Mouse (Mus musculus): ENCODE results near the gene Itpk1.

The Itpk1 gene

DNA sequence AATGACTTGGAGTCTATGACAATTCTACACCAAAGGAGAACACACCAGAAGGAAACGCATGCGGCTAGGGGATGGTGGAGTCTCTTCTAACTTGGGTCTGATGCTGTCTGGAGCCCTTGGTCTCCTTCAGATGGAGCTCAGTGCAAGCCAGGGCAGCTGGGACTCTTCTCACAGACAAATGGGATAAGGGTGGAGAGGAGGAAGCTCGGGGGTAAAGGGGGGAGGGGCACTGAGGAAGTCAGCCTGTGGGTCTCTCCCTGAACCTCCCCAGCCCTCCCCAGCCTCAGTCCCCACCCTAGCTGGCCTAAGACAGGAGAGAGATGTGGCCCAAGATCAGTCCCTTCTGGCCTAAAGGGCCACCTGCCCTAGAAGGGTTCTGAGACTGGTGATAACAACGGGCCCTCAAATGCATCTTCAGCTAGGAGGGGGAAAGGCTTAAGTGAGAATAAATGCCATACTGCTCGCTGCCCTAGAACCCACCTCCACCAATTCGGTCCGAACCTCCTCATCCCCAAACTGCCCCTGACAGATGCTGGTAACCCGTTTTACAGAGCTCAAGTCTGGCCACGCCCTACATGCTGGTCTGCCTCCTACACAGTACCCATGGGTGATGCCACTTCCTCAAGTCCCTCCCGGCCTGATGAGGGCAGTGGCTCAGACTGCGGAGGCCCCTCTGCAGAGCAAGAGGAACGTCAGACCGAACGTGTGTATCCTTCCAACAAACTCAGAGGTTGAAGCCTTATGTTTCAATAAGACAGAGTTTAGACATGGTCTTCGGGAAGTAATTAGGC, 14.8 kb downstream of the Itpk1 start:
- peak; percentile 54 to 60 for DNase-seq

DNA sequence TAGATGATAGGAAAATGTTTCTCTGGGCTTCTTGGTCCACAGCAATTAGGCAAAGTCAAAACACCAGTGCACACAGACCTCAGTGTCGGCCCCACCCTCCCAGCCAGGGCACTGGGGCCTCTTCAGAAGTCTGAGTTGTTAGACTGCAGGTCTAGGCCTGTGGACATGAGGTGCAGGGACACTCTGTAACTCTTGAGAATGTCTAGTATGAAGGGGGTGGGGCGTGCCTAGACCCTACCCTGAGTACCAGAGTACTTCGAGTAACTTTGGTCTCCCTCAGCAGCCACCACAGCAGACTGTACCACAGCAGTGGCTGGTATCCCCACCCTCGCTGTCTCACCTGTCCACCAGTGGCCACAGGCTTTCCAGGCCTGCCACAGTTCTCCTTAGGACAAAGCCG, 18.4 kb downstream of the Itpk1 start:
- no peak for DNase-seq

DNA sequence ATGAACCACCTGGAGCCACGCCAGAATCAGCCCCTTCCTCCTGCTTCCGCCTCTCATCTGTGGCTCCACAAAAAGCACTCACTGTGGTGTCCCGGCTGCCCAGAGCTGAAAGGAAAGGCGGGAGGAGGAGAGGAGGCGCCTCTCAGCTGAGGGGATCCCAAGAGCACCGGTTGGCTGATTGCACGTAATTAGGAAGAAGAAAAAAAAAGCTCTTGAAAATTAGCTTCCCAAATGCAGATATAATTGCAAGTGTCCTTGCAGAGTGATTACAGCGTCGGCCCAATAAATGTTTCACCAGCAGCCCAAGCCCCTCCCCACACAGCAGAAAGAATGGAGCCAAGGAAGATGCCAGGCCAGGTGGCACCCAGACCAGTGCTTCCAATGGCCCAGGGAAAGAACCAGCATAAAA, 19.2 kb downstream of the Itpk1 start:
- no peak for DNase-seq

DNA sequence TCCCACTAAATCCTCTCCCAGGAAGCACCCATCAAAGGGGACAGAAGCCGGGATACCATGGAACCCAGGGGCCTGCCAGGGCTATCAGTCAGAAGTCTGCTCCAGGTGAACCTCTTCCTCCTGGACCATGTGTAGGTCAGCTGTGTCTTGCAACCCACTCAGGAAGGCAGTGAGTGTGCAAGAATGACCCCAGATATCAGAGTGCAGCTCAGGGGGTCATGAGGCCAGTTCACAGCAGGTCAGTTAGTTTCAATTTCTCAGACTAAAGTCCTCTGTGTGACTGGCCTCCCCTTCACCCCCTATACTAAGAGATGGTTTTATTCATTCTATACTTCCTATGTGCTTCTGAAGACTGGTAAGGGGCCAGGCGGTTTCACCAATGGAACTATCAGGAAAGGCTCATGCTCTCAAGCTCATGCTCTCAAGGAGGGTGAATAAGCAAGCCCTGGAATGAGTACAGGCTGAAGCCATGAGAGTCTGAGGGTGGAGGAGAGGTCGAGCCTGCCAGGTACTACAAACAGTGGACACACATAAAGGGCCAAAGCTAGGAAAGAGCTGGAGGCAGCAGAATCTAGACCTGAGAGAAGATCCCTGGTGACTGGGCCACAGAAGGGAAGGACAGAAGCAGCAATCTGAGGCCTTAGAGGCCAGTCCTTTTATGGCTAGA, 19.9 kb downstream of the Itpk1 start:
- no peak for DNase-seq

DNA sequence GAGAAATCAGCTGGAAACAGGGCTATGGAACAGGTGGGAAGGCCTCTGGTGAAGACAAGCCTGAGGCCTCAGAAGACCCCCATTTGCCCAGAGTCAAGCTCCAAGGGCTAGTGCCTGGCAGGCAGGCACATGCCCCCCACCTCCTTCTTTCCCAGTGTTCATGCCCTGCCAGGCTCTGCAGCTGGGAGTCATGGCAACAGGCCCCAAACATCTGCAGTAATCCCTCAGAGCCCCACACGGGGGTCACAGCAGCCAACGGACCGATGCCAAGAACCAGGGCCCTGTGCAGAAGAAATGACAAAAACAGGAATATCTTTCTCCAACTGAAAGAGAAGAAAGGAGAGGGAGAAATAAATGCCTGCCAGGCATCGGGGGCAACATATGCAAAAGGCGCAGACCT, 20.8 kb downstream of the Itpk1 start:
- DNase-seq, result no peak

DNA sequence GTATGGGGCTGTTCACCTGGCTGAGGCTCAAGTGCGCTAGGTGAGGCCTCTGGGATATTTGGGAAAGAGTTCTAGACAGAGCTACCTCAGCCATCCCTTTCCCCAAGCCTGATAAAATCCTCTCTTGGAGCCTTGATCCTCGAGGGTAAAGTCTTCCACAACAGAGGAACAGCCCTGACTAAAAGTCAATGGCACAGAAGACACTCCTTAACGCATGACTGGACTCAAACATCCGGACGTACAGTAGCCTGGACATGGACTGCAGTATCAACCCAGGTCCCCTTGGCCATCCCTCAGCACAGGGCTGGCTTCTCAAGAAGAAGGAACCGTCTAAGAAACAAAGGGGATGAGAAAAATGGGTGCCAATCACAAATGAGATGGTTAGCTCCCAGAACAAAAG, 21.3 kb downstream of the Itpk1 start:
- DNase-seq, result no peak

DNA sequence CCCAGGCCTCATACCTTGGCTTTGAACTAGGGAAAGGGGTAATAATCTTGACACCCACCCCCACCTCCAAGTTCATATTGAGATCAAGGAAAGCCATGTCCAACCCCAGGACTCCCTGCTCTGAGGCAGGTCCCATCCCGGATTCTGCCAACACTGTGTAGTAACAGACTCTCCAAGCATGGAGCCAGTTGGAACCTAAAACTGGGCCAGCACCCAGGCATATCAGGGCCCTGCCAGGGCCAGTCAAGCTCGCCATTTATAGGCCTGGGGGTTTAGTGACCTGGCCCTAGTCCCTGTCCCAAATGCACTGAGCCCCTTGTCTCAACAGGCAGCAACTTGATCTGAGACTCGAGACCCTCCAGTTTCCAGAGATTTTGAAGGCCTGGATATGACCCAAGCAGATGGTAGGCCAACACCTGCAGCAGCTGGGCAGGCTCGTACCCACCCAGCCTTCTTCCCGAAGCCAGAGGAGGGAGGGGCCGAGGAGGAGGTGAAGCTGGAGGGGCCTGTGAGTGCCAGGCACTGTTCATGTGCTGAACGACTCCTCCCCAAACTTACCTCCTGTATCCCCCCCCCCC, 21.9 kb downstream of the Itpk1 start:
- DNase-seq, result no peak

DNA sequence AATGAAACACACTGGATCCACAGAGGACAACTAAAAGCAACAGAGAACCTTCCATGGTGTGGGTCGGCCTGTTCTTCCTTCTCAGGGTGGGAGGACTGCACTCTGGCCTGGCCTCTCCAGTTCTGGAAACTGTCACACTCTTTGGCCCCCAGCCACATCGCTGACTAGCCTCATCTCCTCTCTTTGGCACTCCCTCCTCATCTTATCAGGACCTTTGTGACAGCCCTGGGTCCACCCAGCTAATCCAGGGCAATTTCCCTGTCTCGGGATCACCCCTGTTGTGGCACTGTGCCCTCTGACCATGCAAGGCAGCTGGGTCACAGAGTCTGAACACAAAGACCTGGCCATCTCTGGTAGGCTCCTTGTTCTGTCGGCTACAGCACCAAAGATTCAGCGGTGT, 22.6 kb downstream of the Itpk1 start:
- DNase-seq, result no peak

DNA sequence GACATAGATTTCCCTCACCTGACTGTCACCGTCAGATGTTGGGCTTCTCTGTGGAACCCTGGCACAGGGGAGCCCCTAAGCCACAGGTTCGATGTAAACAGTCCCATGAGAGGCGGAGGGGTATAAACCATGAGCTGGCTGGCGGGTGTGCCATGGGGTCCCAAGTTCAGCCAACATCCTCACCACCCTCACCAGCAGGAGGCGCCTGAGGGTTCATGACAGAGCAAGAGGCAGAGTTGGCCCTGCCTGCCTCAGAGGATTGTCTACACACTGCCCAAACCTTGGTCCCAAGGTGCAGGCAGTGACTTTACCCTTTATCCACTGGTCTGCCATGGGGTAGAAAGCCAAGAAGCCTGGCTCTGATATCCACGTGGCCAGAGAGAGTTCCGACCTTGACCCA, 23.1 kb downstream of the Itpk1 start:
- DNase-seq, result peak in 1 of 2 experiments; percentile 50

DNA sequence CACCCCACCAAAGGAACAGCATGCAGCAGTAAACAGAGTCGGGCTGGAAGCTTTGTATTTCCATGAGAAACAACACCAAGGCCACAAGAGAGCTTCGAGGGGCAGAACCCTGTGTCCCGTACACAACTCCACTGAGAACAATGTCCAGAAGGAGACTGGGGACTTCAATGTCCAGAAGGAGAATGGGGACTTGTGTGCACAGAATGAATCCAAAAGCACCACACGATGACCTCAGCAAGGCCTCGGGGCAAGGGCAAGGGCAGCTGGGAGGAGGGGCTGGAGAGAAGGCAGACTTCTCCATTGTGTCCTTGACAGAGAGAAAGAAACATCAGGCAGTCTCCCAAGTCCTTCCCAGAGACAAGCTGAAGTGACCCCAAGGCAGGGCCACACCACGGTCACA, 25.9 kb downstream of the Itpk1 start:
- DNase-seq, result no peak

DNA sequence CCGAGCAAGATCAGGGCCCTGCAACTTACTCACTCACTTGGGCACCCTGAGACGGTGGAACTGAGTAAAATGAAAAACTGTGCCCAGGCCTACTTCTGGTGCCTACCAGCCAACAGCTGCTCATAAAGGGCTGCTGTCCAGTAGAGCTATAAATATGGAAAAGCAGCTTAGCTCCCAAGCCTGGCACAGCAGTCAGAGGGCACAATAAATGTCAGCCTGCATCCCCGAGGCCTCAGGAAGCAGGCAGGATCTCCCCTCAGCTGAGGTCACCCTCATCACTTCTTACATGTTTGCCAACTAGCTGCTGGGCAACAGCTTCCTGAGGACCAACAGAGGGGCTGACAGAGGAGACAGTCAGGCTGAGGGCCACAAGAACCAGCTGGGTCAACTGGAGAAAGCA, 27.6 kb downstream of the Itpk1 start:
- no peak for DNase-seq

DNA sequence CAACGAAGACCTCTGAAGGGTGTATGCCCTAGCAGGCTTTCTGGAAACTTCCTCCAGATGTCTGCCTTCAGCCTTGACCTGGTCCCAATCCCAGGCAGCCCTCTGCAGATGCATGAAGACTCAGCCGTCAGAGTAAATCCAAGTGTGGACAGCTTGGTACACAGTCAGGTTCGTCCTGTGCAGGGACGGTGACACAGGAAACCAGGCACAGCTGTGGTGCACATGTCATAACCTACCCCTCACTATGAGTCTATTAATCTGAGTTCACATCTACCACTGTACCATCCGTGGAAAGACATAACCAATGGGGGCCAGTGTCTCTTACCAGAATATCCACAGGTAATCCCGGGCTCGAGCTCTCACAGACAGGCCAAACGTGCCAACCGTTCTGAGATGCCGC, 30.2 kb downstream of the Itpk1 start:
- DNase-seq, result no peak

DNA sequence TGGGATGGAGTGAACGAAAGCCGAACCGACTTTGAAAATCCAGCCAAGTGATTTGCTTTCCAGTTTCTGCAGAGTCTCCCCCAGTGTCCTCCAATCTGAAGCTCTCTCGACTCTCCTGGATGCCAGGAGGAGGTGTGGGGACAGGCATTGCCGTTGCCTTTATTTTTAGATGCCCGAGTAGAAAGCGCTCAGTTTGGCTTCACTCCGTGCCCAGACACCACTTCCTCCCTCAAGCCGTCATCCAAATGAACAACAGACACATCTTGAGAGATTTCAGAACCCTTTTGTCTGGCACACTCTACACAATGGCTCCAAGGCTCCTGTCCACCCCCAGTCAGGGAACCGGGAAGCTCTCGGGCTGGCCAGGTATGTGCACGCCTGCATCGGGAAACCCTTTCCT, 30.6 kb downstream of the Itpk1 start:
- DNase-seq, result no peak

DNA sequence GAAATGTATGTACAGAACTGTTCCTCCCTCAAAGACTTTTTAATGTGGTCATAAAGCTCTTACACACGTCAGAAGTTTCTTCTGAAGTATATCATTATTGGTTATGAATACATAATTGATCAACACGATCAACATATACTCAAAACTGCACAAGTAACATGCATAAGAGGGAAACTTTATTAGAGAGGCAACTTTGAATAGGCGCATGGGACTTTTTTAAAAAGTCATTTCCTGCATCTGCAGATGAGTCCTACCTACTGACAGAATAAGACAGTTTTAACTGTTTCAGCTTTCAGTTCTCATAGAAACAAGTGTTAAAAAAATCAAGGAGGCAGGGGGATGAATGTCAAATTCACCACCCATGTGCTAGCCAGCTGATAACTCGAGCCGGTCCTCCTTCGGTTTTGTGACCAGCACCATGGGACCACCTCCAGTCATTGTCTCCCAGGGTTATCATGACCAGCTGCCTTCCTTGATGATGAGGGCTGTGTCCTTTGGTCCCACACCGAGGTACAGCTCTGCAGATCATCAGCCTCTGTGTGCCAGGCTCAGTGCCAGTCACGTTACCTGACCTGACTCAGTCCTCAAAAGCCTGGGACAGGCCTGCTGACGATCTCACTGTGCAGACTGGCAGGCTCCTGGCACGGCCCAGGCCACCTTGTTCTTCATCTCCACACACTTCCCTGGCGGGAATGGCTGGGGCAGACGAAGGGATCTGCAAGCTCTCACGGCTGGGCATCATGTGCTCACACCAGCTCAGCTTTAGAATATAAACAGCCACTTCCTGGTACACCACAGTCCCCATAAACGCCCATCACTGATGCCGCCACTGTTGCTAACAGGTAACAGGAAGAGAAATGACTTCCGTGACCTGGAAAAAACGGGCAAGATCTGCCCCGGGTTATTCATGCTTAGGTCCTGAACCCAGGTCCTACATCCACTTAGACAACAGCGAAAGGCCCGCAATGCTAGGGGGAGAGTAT, 31.6 kb downstream of the Itpk1 start:
- DNase-seq, result no peak

DNA sequence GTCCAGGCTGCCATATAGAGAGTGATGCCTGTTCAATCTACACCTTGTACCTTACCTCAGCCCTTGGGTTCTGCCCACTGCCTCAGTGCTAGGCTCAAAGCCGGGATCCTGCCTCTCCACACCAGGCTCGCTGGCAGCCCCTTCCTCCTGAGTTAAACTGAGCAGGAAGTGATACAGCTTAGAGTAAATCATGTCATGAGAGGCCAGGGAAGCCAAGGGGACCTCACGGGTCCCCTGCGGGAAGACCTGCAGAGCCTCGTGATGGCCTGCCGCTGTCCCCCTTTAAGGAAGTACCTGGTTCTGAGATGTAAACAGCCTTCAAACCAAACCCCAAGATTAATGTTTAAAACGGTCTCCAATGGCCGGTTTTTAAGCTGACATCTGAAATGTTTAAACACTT, 32.6 kb downstream of the Itpk1 start:
- DNase-seq, result no peak

DNA sequence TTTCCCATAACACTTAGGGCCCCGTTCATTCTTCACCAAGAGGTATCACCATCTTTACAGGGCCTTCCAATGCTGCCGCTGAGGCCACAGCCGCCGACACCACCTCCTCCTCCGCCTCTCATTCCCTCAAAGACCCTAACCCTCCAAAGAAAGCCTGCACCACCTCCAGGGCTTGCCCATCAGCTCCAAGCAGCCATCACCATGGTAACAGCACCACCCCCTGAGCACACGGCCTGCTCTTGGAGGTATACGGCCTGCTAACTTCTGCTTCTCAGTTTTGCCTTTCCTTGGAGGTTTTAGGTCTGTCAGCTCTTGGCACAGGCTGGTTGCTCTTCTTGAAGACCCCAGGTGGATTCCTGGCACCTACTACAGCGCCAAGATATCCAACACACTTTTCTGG, 33.9 kb downstream of the Itpk1 start:
- no peak for DNase-seq

DNA sequence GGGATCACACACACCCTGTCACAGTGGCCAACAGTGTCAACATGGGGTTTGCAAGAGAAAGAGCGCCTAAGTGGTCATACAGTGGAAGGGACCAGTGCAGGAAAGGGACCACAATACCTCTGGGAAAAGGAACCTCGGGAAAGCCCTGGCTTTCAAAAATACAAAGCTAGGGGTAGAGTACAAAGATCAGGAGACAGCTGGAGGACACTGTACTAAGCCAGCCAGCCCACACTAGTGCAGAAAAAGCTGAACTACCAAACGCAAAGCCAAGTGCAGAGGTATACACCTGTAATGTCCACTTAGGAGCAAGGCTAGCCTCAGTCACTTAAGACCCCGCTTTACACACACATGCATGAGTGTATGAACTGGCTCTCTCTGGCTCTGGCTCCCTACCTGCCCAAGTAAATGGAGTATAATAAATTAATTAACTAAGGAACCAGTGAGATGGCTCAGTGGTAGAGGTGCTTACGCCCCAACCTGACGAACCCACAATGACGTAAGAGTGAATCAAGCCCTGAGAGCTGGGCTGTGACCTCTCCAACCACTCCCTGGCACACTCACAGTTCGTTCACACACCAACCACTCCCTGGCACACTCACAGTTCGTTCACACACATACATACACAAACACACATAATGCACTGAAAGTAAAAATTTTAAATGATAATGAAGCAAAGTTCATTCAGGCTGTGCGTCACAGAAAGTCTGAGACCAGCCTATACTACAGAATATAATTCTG, 39.1 kb downstream of the Itpk1 start:
- DNase-seq, result no peak

DNA sequence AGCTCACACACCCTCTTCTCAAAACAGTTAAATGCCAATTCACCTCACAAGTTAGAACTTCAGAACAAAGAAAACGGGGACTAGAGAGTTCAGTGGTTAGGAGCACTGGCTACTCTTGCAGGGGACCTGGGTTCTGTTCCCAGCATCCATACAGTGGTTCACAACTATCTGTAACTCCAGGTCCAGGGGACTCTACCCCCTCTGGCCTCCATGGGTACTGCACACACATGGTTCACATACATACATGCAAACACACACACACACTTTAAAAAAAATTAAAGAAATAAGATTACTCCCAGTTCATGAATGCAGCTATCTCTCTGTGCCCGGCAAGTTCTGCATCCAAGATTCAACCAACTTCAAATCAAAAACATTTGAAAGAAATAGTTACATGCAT, 40.7 kb downstream of the Itpk1 start:
- DNase-seq, result no peak

DNA sequence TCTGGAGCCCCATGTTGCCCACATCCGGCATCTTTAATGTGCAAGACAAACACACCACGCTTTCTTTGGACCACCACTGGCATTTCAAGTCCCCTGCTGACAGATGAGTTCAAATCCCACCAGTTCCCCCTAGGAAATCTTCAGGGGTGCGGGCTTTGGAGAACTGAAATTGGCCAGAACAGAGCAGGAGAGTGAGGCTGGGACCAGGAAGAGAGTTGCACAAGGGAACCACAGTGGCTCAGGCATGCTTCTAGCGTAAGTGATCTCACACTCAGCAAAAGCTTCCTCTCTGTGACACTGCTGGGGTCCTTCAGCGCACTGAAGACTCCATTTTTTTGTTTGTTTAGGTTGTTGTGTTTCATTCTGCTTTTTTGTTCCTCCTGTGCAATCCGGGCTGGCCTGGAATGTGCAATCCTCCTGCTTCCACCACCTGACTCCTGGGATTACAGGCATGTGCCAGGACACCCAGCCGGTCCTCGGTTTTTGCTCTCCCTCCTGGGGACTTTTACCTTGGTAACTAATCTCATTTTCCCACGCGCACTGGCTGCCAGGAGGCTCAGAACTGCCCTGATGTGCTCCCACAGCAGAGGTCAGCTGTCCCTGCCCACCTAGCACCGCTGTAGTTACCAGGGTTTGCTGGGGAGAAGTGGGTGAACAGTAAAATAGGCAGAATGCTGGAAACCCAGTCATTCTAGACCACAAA, 41.2 kb downstream of the Itpk1 start:
- no peak for DNase-seq

DNA sequence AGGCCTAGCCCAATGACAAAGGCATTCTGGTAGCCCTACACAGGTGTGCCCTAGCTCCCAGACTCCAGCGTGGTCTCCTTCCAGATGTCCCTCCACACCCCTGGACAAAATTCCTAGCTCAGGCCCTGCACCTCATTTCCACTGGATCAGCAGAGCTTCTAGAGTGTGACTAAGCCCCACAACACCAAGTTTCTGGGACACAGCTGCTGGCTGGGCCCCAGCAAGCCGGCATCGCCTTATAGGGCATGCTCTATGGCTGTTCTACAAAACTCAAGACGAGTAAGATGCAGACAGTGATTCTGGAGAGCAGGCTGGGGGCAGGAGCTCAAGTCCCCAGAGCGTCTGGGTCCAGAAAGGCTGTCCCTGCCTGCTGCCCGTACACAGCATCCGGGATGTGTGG, 43.0 kb downstream of the Itpk1 start:
- DNase-seq, result peak in 1 of 2 experiments; percentile 54

DNA sequence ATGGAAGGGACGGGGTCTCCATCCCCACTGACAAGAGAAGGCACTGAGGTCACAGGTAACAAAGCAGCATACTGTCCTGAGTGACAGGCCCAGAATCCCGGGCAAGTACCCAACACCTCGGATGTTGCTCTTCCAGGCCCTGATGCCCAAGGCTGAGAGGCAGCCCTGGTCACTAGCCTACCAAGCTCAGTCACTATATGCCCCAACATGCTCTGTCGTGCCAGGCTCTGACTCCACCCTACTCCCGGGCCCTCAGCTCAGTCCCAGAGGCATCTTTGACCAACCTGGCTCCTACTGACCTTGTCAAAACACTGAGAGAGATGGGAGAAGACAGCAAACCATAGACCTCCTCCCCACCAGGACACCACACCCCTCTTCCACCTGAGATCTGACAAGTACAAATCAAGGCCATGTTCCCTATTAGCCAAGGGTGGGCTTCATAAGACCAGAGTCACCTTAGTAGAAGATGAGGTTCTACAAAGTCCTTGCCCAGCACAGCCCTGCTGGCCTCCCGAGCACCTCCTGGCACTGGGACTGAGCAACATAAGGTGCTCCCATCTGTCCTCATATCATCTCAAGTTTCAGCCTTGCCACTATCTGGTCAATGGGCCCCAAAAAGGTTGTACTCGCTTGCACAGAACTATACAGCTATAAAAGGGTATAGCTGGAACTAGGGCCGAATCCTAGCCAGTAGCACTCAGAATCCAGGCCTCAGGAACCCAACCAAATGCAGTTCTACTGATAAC, 43.7 kb downstream of the Itpk1 start:
- no peak for DNase-seq

Data from lung, postnatal 4 days (tissue).